Comparison of ENCODE assay signal across 19 mouse cellular contexts in genomic region chr13:110960212-110960611, GRCm38 (mm10).
DNase-seq lines count a peak whose midpoint lies in the region; ATAC-seq and TF ChIP-seq lines count a peak whose summit lies in the region.
"Had no signal": no experiment of that assay in that cellular context is flagged by ENCODE, and none has a peak within 500 bp of the region (broad histone marks: within the 10 kb centered on the region; RNA-seq: fewer than 3 reads in every experiment).

No protein-coding gene starts in this region.

- ATAC-seq in megakaryocyte progenitor cell, adult 5-6 weeks (replicated peaks; ENCODE audit: poor library complexity), result peak; percentile 97
- ATAC-seq: liver, postnatal 0 days; midbrain, embryonic 15.5 days had no signal

- no peak for TF ChIP-seq POLR2A in MEL (IDR thresholded peaks at IDR 0.05; ENCODE audit: control insufficient read depth in 1 of 2, insufficient read depth in 1 of 2, low read depth in 1 of 2, low read length in 2 of 2, poor library complexity in 1 of 2)

- H3ac ChIP-seq in C2C12 (ENCODE audit: control insufficient read depth, insufficient read length, low read depth), result no peak overlapping the region

- no peaks in the 10 kb centered on the region for H3K79me2 ChIP-seq in C2C12 (ENCODE audit: control insufficient read depth, insufficient read depth)
- H3K79me2 ChIP-seq in MEL (ENCODE audit: control insufficient read depth, insufficient read depth, low read length, poor library complexity), result no peaks in the 10 kb centered on the region

- DNase-seq in MEL (ENCODE audit: low read depth, low spot score), result peak; percentile 42
- peak; percentile 78 for DNase-seq in fibroblast of lung, adult 2 months (ENCODE audit: low read depth)
- DNase-seq in left cerebral cortex, adult 2 months (ENCODE audit: extremely low spot score in 1 of 2, low spot score in 2 of 2), result no peak
- no peak for DNase-seq in cerebellum, adult 8-10 months
- DNase-seq in c-Kit-positive CD71-positive TER-119-positive erythroid progenitor cells, embryonic 14.5 days (ENCODE audit: low spot score), result no peak
- DNase-seq in right cerebral cortex, postnatal 36 days (ENCODE audit: low spot score in 2 of 2), result no peak
- DNase-seq: cerebellum, adult 11-12 months; gastrocnemius, postnatal 36 days; kidney, adult 9 months; liver; liver, postnatal 0 days; right cerebral cortex, postnatal 14 days; thymus, postnatal 25 days had no signal

- peak overlapping the region; percentile 43; the same call in 1 of the 2 replicates for H3K27ac ChIP-seq in MEL (ENCODE audit: control insufficient read depth, low read depth, low read length)
- no peak overlapping the region for H3K27ac ChIP-seq in left cerebral cortex, adult 2 months
- H3K27ac ChIP-seq: embryonic facial prominence, embryonic 13.5 days; forebrain, embryonic 10.5 days; midbrain, embryonic 15.5 days; neural tube, embryonic 12.5 days had no signal

- peaks cover 2 to 3% of the 10 kb centered on the region in 2 experiments; a peak in 3 of 4 replicates for H3K4me1 ChIP-seq in MEL (ENCODE audit: control insufficient read depth in 1 of 2, insufficient read depth in 2 of 2, low read length in 2 of 2)
- H3K4me1 ChIP-seq: embryonic facial prominence, embryonic 13.5 days; forebrain, embryonic 10.5 days; midbrain, embryonic 15.5 days; neural tube, embryonic 12.5 days had no signal

- H3K9ac ChIP-seq in MEL (ENCODE audit: control insufficient read depth, low read depth, low read length, poor library complexity, severe bottlenecking), result no peak overlapping the region
- H3K9ac ChIP-seq: embryonic facial prominence, embryonic 13.5 days; liver, postnatal 0 days; midbrain, embryonic 15.5 days; neural tube, embryonic 12.5 days had no signal

- no peak for TF ChIP-seq RAD21 in MEL (IDR thresholded peaks at IDR 0.05; ENCODE audit: low read depth, low read length)

- no peaks in the 10 kb centered on the region for H3K27me3 ChIP-seq in C2C12 (ENCODE audit: control insufficient read depth, insufficient read depth, insufficient read length)
- H3K27me3 ChIP-seq in MEL (ENCODE audit: control insufficient read depth in 1 of 2, insufficient read depth in 2 of 2, low read length in 2 of 2), result no peaks in the 10 kb centered on the region
- H3K27me3 ChIP-seq: embryonic facial prominence, embryonic 13.5 days; midbrain, embryonic 15.5 days; neural tube, embryonic 12.5 days had no signal

- H3K79me3 ChIP-seq in C2C12 (ENCODE audit: low read depth), result no peaks in the 10 kb centered on the region

- H3K4me3 ChIP-seq in C2C12 (ENCODE audit: insufficient read depth, poor library complexity, severe bottlenecking), result no peak overlapping the region
- peak overlapping the region in 1 of 2 experiments; percentile 37; a peak in 1 of 4 replicates for H3K4me3 ChIP-seq in MEL (ENCODE audit: control insufficient read depth in 1 of 2, insufficient read depth in 1 of 2, low read depth in 2 of 2, low read length in 2 of 2)
- H3K4me3 ChIP-seq in left cerebral cortex, adult 2 months, result no peak overlapping the region
- H3K4me3 ChIP-seq: embryonic facial prominence, embryonic 13.5 days; forebrain, embryonic 10.5 days; midbrain, embryonic 15.5 days; neural tube, embryonic 12.5 days had no signal

- 0 out of 4 replicates have a peak, but pooled peaks of 1 of the 2 experiments have one; percentile 22 for TF ChIP-seq EP300 in MEL (IDR thresholded peaks at IDR 0.05; ENCODE audit: low read depth in 1 of 2, low read length in 2 of 2)

- no peaks in the 10 kb centered on the region for H3K9me3 ChIP-seq in MEL (replicated peaks; ENCODE audit: insufficient read depth, low read length)
- H3K9me3 ChIP-seq: neural tube, embryonic 12.5 days had no signal

- H3K36me3 ChIP-seq in C2C12 (ENCODE audit: control insufficient read depth, insufficient read depth) (no peaks in the 10 kb centered on the region), MEL (ENCODE audit: control insufficient read depth in 1 of 2, insufficient read depth in 2 of 2, low read length in 2 of 2) (no peaks in the 10 kb centered on the region)
- H3K36me3 ChIP-seq: embryonic facial prominence, embryonic 13.5 days; forebrain, embryonic 10.5 days; midbrain, embryonic 15.5 days; neural tube, embryonic 12.5 days had no signal

- intact Hi-C loops in left cerebral cortex, adult 2 months (cut with DNase I), result no loop called here

- TF ChIP-seq CTCF in C2C12 (IDR thresholded peaks at IDR 0.05; ENCODE audit: control insufficient read depth, insufficient read depth, insufficient read length), result no peak
- no peak for TF ChIP-seq CTCF in MEL (IDR thresholded peaks at IDR 0.05 in 2 of 3, conservative IDR thresholded peaks at IDR 0.05 in 1 of 3; ENCODE audit: control insufficient read depth in 1 of 3, insufficient read depth in 1 of 3, low read depth in 2 of 3, low read length in 3 of 3, poor library complexity in 1 of 3, severe bottlenecking in 1 of 3)
- no peak for TF ChIP-seq CTCF in left cerebral cortex, adult 2 months (IDR thresholded peaks at IDR 0.05)

TF ChIP-seq in C2C12, 6 proteins besides CTCF, POLR2A, EP300 and RAD21:
- peak; percentile 52 for TF ChIP-seq CEBPB (IDR thresholded peaks at IDR 0.05; ENCODE audit: low read depth)
- no peak for TF ChIP-seq MYOD1 (IDR thresholded peaks at IDR 0.05; ENCODE audit: control insufficient read depth, insufficient read length, low read depth)

TF ChIP-seq in MEL, 35 proteins besides CTCF, POLR2A, EP300 and RAD21:
- TF ChIP-seq GATA1 (IDR thresholded peaks at IDR 0.05; ENCODE audit: low read depth, low read length) (no peak), ELF1 (IDR thresholded peaks at IDR 0.05; ENCODE audit: low read depth, low read length) (peak; percentile 53; the same call in 1 of the 2 replicates)

Comparison
In these comparisons a context has a peak if more than half of its experiments do, and no peak if none do; other contexts are left out.
1. DNase-seq: peak in MEL (single experiment) and fibroblast of lung, adult 2 months (single experiment); none in left cerebral cortex, adult 2 months (0 of 2), cerebellum, adult 8-10 months (single experiment), c-Kit-positive CD71-positive TER-119-positive erythroid progenitor cells, embryonic 14.5 days (single experiment) and right cerebral cortex, postnatal 36 days (0 of 2).